Mouse (Mus musculus) heart, postnatal 0 days (tissue): Measurements from ENCODE around the gene Lrch1.

Source experiments
- CTCF ChIP-seq: IDR thresholded peaks from 2 replicates; pipeline ENCODE4 v1.5.1; 2016; ENCODE audit warnings: antibody characterized with exemption, control low read depth, low read depth
- EP300 ChIP-seq: IDR thresholded peaks from 2 replicates; pipeline ENCODE4 v1.6.1; 2016; ENCODE audit warnings: antibody characterized with exemption, low read depth

DNA sequence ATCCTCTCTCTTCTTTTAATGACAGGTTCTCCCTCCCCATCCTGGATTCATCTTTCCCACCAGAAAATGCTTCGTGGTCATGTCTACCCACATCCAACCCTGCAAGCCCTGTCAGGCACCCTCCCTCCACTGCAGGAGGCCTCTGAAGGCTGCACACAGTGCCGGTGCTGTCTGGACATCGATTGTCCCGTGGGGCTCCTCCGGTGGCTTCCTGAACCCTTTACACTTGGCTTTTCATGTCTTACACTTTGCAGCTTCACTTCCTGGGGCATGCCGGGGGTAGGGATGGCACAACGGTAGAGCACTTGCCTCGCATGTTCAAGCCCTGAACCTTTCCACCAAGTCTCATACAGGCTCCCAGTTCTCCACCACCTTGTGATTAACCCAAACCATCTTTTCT is 4.7 kb downstream of the Lrch1 start:
- TF ChIP-seq EP300 (no peak), CTCF (no peak)
